Mouse (Mus musculus): ENCODE measurements around the gene Itsn1.
A peak's percentile ranks its signal among the peaks of the same experiment; 100 is the strongest.

The Itsn1 gene

GRCm38 (mm10) chr16:91732816-91733215, 3.7 kb downstream of the Itsn1 start:
- DNase-seq = no peak

GRCm38 (mm10) chr16:91734771-91735170, 5.7 kb downstream of the Itsn1 start:
- peak; percentile 97 for DNase-seq

GRCm38 (mm10) chr16:91736046-91736816, 7.2 kb downstream of the Itsn1 start:
- DNase-seq = peak; percentile 88

GRCm38 (mm10) chr16:91738505-91738904, 9.4 kb downstream of the Itsn1 start:
- no peak for DNase-seq

- peak; percentile 95 for DNase-seq
These were observed 11.3 kb downstream of the Itsn1 start for GRCm38 (mm10) chr16:91740184-91740917.

GRCm38 (mm10) chr16:91740918-91741255, 11.8 kb downstream of the Itsn1 start:
- DNase-seq = no peak

- DNase-seq = peak; percentile 93
These were observed 14.0 kb downstream of the Itsn1 start for GRCm38 (mm10) chr16:91743055-91743454.

- peak; percentile 91 for DNase-seq
These were observed 17.2 kb downstream of the Itsn1 start for GRCm38 (mm10) chr16:91746101-91746950.

- DNase-seq = no peak
These were observed 18.5 kb downstream of the Itsn1 start for GRCm38 (mm10) chr16:91747567-91747966.

GRCm38 (mm10) chr16:91751644-91752385, 22.7 kb downstream of the Itsn1 start:
- DNase-seq = peak; percentile 61

GRCm38 (mm10) chr16:91753611-91754010, 24.5 kb downstream of the Itsn1 start:
- DNase-seq = no peak

- peak; percentile 41 for DNase-seq
These were observed 25.9 kb downstream of the Itsn1 start for GRCm38 (mm10) chr16:91754957-91755356.

- peak; percentile 69 for DNase-seq
These were observed 32.1 kb downstream of the Itsn1 start for GRCm38 (mm10) chr16:91761202-91761601.

GRCm38 (mm10) chr16:91761761-91762160, 32.7 kb downstream of the Itsn1 start:
- peak; percentile 77 for DNase-seq

- DNase-seq = no peak
These were observed 33.4 kb downstream of the Itsn1 start for GRCm38 (mm10) chr16:91762476-91762875.

GRCm38 (mm10) chr16:91763975-91764374, 34.9 kb downstream of the Itsn1 start:
- DNase-seq = peak; percentile 83

- peak; percentile 83 for DNase-seq
These were observed 35.3 kb downstream of the Itsn1 start for GRCm38 (mm10) chr16:91764414-91764813.

GRCm38 (mm10) chr16:91765121-91765815, 36.2 kb downstream of the Itsn1 start:
- DNase-seq = peak; percentile 79

GRCm38 (mm10) chr16:91765816-91766210, 36.7 kb downstream of the Itsn1 start:
- peak; percentile 85 for DNase-seq

- DNase-seq = peak; percentile 97
These were observed 38.2 kb downstream of the Itsn1 start for GRCm38 (mm10) chr16:91767165-91767701.

- DNase-seq = peak; percentile 95
These were observed 39.5 kb downstream of the Itsn1 start for GRCm38 (mm10) chr16:91768586-91768985.

- DNase-seq = peak; percentile 79
These were observed 40.8 kb downstream of the Itsn1 start for GRCm38 (mm10) chr16:91769911-91770310.
